Mouse (Mus musculus): ENCODE measurements around the gene Laptm4a.

The Laptm4a gene

DNA sequence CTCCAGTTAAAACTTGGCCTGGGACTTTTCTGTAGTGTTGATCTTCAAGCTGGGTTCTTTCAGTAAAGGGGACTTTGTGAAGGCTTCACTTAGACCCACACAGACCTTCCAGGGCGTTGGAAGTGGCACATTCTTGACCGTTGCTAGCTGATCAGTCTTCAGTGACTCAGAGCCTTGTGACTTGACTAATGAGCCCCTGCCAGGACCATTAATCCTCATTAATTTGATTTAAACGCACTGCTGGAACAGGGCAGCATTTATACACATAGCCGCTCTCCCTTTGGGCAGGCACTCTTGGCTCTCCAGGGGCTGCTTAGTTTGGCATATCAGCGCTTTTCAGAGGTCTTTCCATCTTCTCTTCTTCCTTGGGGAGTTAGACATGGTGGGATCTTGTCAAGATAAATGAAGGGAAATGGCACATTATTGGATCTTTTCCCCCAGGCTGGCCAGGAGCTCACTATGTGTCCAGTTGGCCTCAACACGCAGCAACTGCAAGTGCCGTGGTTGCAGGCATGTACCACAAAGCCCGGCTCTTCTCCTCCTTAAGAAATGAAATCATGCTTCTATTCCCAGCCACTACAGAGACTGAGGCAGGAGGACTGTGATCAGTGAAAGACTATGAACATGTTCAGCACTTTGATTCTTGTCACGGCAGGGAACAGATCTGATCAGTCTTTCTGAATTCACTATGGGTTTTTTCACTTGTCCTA is 40.3 kb downstream of the Laptm4a start:
- DNase-seq: no peak

DNA sequence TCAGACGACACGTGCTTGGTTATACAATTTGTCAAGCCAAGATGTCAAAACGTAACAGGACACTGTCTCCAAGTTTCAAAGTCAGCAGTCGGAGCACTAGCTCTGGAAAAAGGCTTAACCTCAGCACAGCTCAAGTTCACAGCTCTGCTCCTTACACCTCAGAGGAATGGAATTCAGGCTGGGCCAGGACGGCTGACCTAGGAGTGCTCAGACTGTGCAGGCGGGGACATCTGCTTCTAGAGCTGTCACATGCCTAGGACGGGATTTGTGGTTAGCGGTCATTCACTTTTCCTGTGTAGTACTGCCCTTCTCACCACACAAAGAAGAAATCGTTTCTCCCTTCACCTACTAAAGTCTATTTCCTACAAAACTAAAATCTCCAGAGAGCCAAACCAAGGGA is 48.4 kb downstream of the Laptm4a start:
- no peak for DNase-seq

DNA sequence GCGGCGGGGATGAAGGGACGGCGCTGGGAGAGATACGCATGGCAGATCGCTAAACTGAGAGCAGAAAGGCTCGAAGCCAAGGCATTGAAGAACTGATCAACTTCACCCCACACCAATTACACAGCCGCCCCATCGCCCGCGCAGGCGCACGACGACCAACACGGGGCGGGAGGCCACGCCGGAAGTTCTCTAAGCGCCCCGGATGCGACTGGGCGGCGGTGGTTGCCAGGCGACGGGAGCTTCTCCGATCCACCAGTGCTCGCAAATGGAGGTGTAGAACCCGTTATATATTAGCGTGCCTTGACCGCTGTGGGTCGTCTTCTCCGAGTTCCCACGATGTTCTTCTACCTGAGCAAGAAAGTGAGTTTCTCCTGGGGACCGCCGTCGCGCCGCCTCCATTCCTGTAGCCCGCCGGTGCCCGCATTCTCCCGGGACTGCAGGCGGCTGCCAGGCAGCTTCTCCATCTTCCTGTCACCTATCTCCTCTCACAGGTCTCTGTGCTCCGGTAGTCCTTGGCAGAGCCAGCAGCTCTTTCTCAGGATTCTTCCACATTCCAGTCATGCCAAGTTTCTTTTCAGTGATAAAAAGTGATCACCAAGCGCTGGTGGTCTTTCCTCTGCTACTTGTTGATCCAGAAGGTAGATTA is 52.5 kb downstream of the Laptm4a start, which contains the start of gene Wdr35:
Wdr35 (plus strand) TSS at position 73 of the 646 bp plus-strand sequence.
- DNase-seq: peak; percentile 88 to 92

DNA sequence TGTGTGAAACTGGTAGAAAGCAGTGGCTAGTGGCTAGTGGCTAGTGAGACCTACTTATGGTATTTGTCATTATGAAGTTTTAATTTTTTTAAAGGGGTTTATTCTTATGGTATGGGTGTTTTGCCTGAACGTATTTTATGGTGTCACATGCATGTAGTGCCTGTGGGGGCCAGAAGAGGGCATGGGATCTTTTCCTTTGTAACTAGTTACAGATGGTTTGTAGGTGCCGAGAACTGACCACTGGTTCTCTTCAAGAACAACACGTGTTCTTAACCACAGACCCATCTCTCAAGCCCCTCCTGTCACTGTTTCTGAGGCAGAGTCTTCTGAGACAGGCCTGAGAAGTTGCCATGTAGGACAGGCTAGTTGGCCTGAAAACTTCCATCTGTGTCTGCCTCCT is 53.6 kb downstream of the Laptm4a start:
- no peak for DNase-seq
